Mouse (Mus musculus) CH12.LX (cell line): ENCODE data around the gene Dab1.

ENCODE experiments used
- CTCF ChIP-seq, 2 experiments: IDR thresholded peaks in 1 of 2; conservative IDR thresholded peaks in 1 of 2; 2 replicates each; pipeline ENCODE4 v1.5.1; 2011 to 2012; ENCODE audit warnings: low read depth in 2 of 2, low read length in 2 of 2, improper control_type of control experiment in 1 of 2, inconsistent platforms in 1 of 2, mild to moderate bottlenecking in 1 of 2, moderate library complexity in 1 of 2
- EP300 ChIP-seq: IDR thresholded peaks from 2 replicates; pipeline ENCODE4 v1.6.1; 2011; ENCODE audit warnings: low read length, improper control_type of control experiment
- IRF4 ChIP-seq: IDR thresholded peaks from 2 replicates; pipeline ENCODE4 v1.6.1; 2014; ENCODE audit warnings: low read depth, mild to moderate bottlenecking, inconsistent platforms, low read length, improper control_type of control experiment
- MAZ ChIP-seq: IDR thresholded peaks from 2 replicates; pipeline ENCODE4 v1.6.1; 2012; ENCODE audit warnings: low read depth, mild to moderate bottlenecking, inconsistent platforms, low read length, improper control_type of control experiment, moderate library complexity
- USF1 ChIP-seq: IDR thresholded peaks from 2 replicates; pipeline ENCODE4 v1.6.1; 2014; ENCODE audit warnings: low read depth, mild to moderate bottlenecking, inconsistent platforms, low read length, improper control_type of control experiment
- ZNF384 ChIP-seq: IDR thresholded peaks from 2 replicates; pipeline ENCODE4 v1.6.1; 2012; ENCODE audit warnings: low read depth, low read length, improper control_type of control experiment, inconsistent platforms

DNA sequence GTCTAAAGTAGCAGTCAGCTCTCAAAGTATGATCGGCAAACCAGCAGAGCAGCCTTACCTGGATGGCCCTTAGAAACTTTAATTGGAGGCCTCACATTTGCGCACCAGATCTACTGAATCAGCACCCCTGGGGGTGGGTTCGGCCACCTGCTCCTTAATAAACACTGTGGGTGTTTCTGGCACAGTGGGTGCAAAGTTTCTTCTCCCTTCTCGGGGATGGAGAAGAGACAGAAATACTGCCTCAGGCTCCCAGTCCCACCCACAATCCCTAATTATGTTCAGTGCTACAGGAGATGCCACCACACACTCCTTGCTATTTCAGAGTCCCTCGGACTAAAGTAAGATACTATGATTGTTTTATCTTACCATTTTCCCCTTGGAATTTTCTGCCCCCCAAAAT lies 944.4 kb downstream of the Dab1 start:
- TF ChIP-seq MAZ (no peak), IRF4 (no peak), CTCF (conservative IDR thresholded peaks at IDR 0.05 in 1 of 2, IDR thresholded peaks at IDR 0.05 in 1 of 2; ENCODE audit: low read depth in 2 of 2, low read length in 2 of 2) (no peak), ZNF384 (no peak), USF1 (no peak), EP300 (no peak)
